ENCODE assay signal across 30 mouse cellular contexts in the genomic region with DNA sequence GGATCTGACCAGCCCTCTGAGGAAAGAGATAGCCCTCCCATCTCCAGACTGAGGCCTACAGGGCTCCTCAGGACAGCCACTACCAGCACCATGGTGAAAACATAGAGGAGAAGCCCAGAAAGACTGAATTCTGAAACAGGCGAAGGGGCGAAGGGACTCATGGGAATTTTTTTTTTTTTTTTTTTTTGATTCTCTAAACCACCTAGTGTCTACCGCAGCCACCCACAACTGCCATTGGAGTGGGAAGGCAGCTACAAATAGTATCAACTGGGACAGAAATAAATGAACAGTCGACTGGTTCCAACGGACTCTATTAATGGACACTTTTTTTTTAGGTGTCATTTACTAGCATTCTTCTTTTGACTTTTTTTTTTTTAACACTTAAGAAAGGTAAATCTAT. TPM values are rescaled to one million over a fixed set of nuclear protein-coding genes. Genes with fewer than 3 reads are reported as not detected.
A peak's percentile ranks its signal among the peaks of the same experiment; 100 is the strongest.
DNase-seq lines count a peak whose midpoint lies in the region; ATAC-seq lines count a peak whose summit lies in the region.
"Had no signal": no experiment of that assay in that cellular context is flagged by ENCODE, and none has a peak within 500 bp of the region (broad histone marks: within the 10 kb centered on the region; RNA-seq: fewer than 3 reads in every experiment).

No protein-coding gene starts in this region.

- H3K9ac ChIP-seq in heart, embryonic 15.5 days: no peak overlapping the region
- H3K9ac ChIP-seq in kidney, embryonic 14.5 days (ENCODE audit: low read depth, low read length): no peak overlapping the region
- H3K9ac ChIP-seq: forebrain, embryonic 13.5 days; heart, embryonic 12.5 days; hindbrain, embryonic 12.5 days; hindbrain, embryonic 15.5 days; intestine, embryonic 15.5 days had no signal

- 0 out of 2 replicates have a peak overlapping the region, but pooled peaks have one; percentile 24 for H3K27ac ChIP-seq in heart, embryonic 15.5 days
- 0 out of 2 replicates have a peak overlapping the region, but pooled peaks have one; percentile 70 for H3K27ac ChIP-seq in embryonic facial prominence, embryonic 10.5 days (replicated peaks)
- no peak overlapping the region for H3K27ac ChIP-seq in kidney, embryonic 14.5 days (ENCODE audit: low read depth, low read length)
- H3K27ac ChIP-seq: forebrain, embryonic 10.5 days; forebrain, embryonic 13.5 days; hindbrain, embryonic 12.5 days; hindbrain, embryonic 15.5 days; intestine, embryonic 15.5 days had no signal

- ATAC-seq in heart, embryonic 15.5 days (replicated peaks; ENCODE audit: insufficient number of reproducible peaks, insufficient read depth, low FRiP score, low read depth): no peak
- ATAC-seq in kidney, embryonic 14.5 days (ENCODE audit: low FRiP score, low TSS enrichment): no peak
- ATAC-seq: activated CD4-positive, CD25-positive, alpha-beta regulatory T cell, adult 4 months; CD4-positive, CD25-positive, alpha-beta regulatory T cell, adult 4 months; forebrain, embryonic 13.5 days; forebrain, embryonic 16.5 days; intestine, embryonic 15.5 days had no signal

- WGBS in heart, embryonic 15.5 days: 59% methylated on average over 5 of the region's 5 CpGs
- WGBS in embryonic facial prominence, embryonic 10.5 days: 93% methylated on average over 5 of the region's 5 CpGs
- 91% methylated on average over 5 of the region's 5 CpGs for WGBS in kidney, embryonic 14.5 days

- H3K4me1 ChIP-seq in heart, embryonic 15.5 days (replicated peaks): peaks cover 16% of the 10 kb centered on the region; the same call in 1 of the 2 replicates
- H3K4me1 ChIP-seq in embryonic facial prominence, embryonic 10.5 days: peaks cover 20% of the 10 kb centered on the region
- H3K4me1 ChIP-seq in kidney, embryonic 14.5 days (ENCODE audit: control insufficient read depth, insufficient read depth, low read length): no peaks in the 10 kb centered on the region
- H3K4me1 ChIP-seq: forebrain, embryonic 13.5 days; hindbrain, embryonic 15.5 days had no signal

- DNase-seq in heart, adult 9 months (ENCODE audit: low spot score in 2 of 2): no peak
- DNase-seq in brain, adult 2 months (ENCODE audit: low read depth, low spot score): peak; percentile 50
- DNase-seq in embryonic facial prominence, embryonic 10.5 days (ENCODE audit: low spot score): no peak
- DNase-seq in cerebellum, postnatal 14 days: no peak
- DNase-seq: adrenal gland, adult 8-10 months; adrenal gland, postnatal 25 days; cerebellum, adult 11 months; cerebellum, adult 2 months; cerebellum, adult 9-11 months; cerebellum, postnatal 36 days; embryo, embryonic 11 days; gastrocnemius, adult 2 months; gastrocnemius, postnatal 14 days; heart, adult 11 months; kidney, adult 11 months had no signal

- H3K36me3 ChIP-seq in heart, embryonic 15.5 days: no peaks in the 10 kb centered on the region
- H3K36me3 ChIP-seq in embryonic facial prominence, embryonic 10.5 days (replicated peaks): no peaks in the 10 kb centered on the region
- H3K36me3 ChIP-seq in kidney, embryonic 14.5 days (ENCODE audit: control insufficient read depth, insufficient read depth, low read length): no peaks in the 10 kb centered on the region
- H3K36me3 ChIP-seq: forebrain, embryonic 10.5 days; heart, embryonic 12.5 days; hindbrain, embryonic 12.5 days; hindbrain, embryonic 15.5 days; intestine, embryonic 15.5 days had no signal

- H3K27me3 ChIP-seq in heart, embryonic 15.5 days: no peaks in the 10 kb centered on the region
- H3K27me3 ChIP-seq in embryonic facial prominence, embryonic 10.5 days (replicated peaks; ENCODE audit: low read depth, poor library complexity, severe bottlenecking): 0 out of 2 replicates have a peak, but pooled peaks cover 4% of the 10 kb centered on the region
- H3K27me3 ChIP-seq in kidney, embryonic 14.5 days (ENCODE audit: control insufficient read depth, insufficient read depth, low read length): no peaks in the 10 kb centered on the region
- H3K27me3 ChIP-seq: forebrain, embryonic 13.5 days; heart, embryonic 12.5 days; hindbrain, embryonic 12.5 days; hindbrain, embryonic 15.5 days; intestine, embryonic 15.5 days had no signal

- no peak overlapping the region for H3K4me3 ChIP-seq in heart, embryonic 15.5 days
- H3K4me3 ChIP-seq in embryonic facial prominence, embryonic 10.5 days: no peak overlapping the region
- no peak overlapping the region for H3K4me3 ChIP-seq in kidney, embryonic 14.5 days (ENCODE audit: low read length)
- H3K4me3 ChIP-seq: forebrain, embryonic 10.5 days; forebrain, embryonic 13.5 days; gastrocnemius, adult 2 months; heart, embryonic 12.5 days; hindbrain, embryonic 12.5 days; hindbrain, embryonic 15.5 days; intestine, embryonic 15.5 days had no signal

- H3K9me3 ChIP-seq in heart, embryonic 15.5 days (replicated peaks): no peaks in the 10 kb centered on the region
- H3K9me3 ChIP-seq in embryonic facial prominence, embryonic 10.5 days: no peaks in the 10 kb centered on the region
- no peaks in the 10 kb centered on the region for H3K9me3 ChIP-seq in kidney, embryonic 14.5 days (ENCODE audit: control insufficient read depth, low read length)
- H3K9me3 ChIP-seq: forebrain, embryonic 10.5 days; forebrain, embryonic 13.5 days; hindbrain, embryonic 12.5 days; hindbrain, embryonic 15.5 days; intestine, embryonic 15.5 days had no signal

- no peak overlapping the region for H3K4me2 ChIP-seq in heart, embryonic 15.5 days
- no peak overlapping the region for H3K4me2 ChIP-seq in kidney, embryonic 14.5 days (replicated peaks; ENCODE audit: low read depth, low read length)
- H3K4me2 ChIP-seq: forebrain, embryonic 13.5 days; heart, embryonic 12.5 days; hindbrain, embryonic 12.5 days; hindbrain, embryonic 15.5 days; intestine, embryonic 15.5 days had no signal

RNA-seq across cellular contexts. Expression of a gene that starts 22.2 kb away (rescaled TPM):
- 10.2 and 12.0 TPM in 2 replicates for polyA plus RNA-seq in heart, embryonic 15.5 days (2015; fragmentation: Nextera tagmentation; extraction: Ambion mirVana)
- 19.9 and 20.2 TPM in 2 replicates for polyA plus RNA-seq in embryonic facial prominence, embryonic 10.5 days (2016; fragmentation: Nextera tagmentation; extraction: Ambion mirVana)
- polyA plus RNA-seq in kidney, embryonic 14.5 days (2014; fragmentation: Nextera tagmentation; extraction: Ambion mirVana): 7.7 and 13.3 TPM in 2 replicates

RNA-seq across cellular contexts. Expression of a gene that starts 43.6 kb away (rescaled TPM):
- 2.1 and 2.6 TPM in 2 replicates for polyA plus RNA-seq in heart, embryonic 15.5 days (2015; fragmentation: Nextera tagmentation; extraction: Ambion mirVana)
- 0.49 and 4.6 TPM in 2 replicates for polyA plus RNA-seq in embryonic facial prominence, embryonic 10.5 days (2016; fragmentation: Nextera tagmentation; extraction: Ambion mirVana)
- 0.47 TPM in 1 of 2 replicates, not detected in the other for polyA plus RNA-seq in kidney, embryonic 14.5 days (2014; fragmentation: Nextera tagmentation; extraction: Ambion mirVana)
- polyA plus RNA-seq: activated CD4-positive, CD25-positive, alpha-beta regulatory T cell, adult 4 months; C2C12; cerebellum, adult 2 months; cortical plate, adult 2 months; embryonic facial prominence, embryonic 11.5 days; heart, embryonic 12.5 days; heart, embryonic 16.5 days had no signal
